Mouse (Mus musculus): ENCODE measurements around the gene Cryl1. TPM values are rescaled to one million over a fixed set of nuclear protein-coding genes. Genes with fewer than 3 reads are reported as not detected.
A peak's percentile ranks its signal among the peaks of the same experiment; 100 is the strongest.

Gene Cryl1
- total RNA-seq, 2 experiments from 2014 or later = 19.1 to 19.9 TPM

DNA sequence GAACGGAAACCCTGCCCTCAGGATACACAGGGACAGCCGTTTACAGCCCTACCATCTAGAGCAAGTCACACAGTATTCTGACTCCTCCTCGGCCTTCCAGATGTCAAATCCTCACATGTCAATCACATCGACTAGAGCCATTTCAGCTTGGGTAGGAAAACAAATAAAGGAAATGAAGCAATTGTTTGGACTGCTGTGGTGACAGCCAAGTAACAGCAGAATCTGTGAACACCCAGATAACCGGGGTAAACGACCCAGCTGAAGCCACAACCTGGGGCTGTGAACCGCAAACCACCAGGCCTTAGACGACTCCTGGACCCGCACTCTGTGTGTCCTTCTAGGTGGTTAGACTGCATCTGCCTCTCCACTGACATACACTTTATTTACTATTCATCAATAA lies 23.1 kb downstream of the Cryl1 start:
- DNase-seq (ENCODE audit: low spot score in 2 of 2) = no peak

DNA sequence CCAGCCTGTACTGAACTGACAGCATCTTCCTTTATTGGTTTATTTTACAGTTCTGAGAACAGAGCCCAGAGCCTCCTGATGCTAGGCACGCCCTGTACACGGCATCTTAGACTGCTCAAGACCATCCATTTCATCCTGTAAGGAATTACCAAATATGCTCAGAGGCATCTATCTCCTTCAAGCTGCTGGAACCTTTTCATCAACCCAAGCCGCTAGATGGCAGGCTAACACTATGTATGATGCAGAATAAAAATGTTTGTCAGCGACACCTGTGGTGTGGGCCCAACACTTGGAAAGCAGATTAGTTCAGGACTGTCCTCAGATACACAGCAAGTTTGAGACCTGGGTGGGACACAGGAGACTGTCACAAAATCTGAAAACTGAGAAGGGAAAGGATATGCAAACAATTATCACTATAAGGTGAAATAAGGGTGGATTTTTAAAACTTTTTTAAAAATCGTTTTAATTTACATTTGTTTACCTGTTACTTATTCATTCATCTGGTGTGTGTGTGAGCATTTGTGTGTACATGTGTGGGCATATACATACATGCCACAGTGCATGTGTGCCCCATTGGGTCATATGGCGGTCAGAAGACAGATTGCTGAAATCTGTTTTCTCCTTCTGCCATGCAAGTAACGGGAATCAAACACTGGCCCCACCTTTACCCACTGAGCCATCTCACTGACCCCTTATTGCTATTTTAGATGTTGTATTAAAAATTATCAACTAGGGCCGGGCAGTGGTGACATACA lies 25.8 kb downstream of the Cryl1 start:
- peak; percentile 40 to 88 for DNase-seq (ENCODE audit: low spot score in 2 of 2)

DNA sequence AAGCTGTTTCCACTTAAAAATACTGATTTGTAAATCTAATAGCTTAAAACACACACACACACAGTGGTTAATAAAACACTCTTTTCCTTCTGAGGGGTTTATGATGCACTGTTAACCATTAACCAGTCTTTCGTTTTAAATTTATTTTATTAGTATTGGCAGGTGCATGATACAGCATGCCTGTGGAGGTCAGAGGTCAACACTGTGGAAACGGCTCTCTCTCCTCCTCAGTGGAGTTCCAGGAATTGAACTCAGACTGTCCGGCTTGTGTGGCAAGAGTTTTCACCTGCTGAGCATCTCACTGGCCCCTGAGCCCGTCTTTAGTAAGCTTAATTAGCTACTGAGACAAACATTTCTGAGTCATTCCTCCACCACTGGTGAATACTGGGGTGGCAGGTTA lies 31.0 kb downstream of the Cryl1 start:
- no peak for DNase-seq (ENCODE audit: low spot score in 2 of 2)

DNA sequence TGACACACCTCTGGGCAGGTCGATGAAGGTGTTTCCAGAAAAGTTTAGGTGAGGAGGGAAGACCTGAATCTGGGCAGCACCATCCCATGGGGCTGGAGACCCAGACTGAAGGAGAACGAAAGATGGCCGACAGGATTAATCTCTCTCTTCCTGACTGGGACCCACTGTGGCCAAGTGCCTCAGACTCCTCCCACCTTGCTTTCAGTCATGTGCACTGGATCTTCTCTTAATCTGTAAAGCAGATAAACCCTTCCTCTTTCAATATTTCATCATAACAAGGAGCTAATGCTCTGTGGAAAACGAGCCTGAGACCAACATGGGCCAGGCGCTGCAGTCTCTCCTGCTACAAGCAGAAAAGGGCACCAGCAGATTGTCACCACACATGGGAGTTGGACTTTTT lies 31.6 kb downstream of the Cryl1 start:
- no peak for DNase-seq (ENCODE audit: low spot score in 2 of 2)

DNA sequence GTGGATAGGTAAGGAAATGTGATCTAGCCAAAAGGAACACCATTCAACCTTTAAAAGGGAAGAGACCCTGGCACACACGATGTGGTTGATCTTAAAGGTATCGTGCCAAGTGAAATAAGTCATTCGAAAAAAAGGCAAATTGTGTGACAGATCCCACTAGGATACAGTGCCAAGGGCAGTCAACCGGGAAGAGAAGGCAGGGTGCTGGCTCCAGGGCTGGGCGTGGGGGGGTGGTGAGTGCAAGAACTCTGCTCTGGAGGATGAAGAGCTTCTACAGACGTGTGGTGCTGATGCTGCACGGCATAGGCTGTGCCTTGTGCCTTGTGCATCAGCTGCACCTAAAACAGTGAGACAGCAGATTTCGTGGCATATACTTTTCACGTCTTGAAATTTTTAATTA lies 33.0 kb downstream of the Cryl1 start:
- no peak for DNase-seq (ENCODE audit: low spot score in 2 of 2)

DNA sequence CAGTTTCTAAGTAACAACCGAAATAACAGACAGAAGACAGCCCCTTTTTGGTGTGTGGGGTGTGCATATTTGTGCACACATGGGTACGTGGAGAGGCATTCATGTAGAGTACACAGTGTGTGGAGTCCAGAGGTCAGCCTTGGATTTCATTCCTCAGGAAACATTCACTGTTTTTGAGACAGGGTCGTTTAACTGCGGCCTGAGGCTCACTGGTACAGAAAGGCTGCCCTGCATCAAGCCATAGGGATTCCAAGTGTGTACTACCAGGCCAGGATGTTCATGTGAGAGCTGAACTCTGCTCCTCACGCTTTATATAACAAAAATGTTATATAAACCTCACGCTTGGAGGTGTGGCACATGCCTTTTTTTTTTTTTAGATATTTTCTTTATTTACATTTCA lies 34.5 kb downstream of the Cryl1 start:
- no peak for DNase-seq (ENCODE audit: low spot score in 2 of 2)

GRCm38 (mm10) chr14:57362726-57363660 lies 35.3 kb downstream of the Cryl1 start:
- peak; percentile 57 to 88 for DNase-seq (ENCODE audit: low spot score in 2 of 2)

GRCm38 (mm10) chr14:57357030-57357429 lies 41.3 kb downstream of the Cryl1 start:
- DNase-seq (ENCODE audit: low spot score in 2 of 2) = no peak

DNA sequence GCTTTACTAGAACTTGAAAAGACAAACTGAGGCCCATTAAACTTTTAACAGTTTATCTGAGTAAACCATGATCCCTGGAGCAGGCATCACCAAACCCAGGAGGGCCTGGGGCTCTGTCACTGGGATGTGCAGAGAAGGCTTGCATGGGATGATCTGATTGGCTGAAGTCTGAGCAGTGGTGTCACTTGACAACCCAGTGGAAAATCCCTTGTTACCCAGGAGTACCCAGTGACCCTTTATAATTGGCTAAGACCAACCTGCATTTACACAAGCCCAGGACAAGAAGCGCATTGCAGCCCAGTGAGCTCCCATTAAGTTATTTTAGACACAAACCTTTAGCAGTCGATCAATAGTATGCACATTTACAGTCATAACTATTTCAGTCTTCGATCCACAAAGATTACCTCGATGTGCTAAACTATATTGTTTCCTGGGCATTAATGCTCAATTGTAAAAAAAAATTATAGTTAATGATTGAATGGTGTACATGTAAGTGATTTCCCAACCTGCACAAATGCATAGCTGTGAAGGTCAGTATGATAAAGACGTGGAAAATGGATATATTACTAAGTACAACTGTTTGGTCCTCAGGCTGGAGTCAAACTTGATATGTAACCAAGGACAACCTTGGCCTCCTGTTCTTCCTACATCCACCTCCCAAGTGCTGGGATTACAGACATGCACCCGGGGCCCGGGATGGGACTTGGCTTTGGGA lies 46.7 kb downstream of the Cryl1 start:
- no peak for DNase-seq (ENCODE audit: low spot score in 2 of 2)

DNA sequence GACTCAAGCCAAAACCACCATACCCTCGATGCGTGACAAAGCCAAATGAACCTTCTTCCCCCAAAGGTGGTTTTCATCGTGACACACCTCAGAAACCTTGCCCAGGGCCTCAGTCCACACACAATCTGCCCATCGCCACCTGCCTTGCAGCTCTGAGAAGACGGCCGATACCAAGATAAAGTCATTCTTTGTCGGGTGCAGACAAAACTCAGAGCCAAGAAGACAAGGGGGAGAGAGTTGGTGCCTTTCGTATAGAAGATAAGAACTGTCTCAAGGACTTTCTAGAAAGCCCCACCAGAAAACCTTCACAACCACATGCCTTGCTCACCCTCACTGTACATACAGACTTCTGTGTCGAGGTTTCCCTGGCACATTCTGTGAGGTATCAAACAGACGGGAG lies 48.4 kb downstream of the Cryl1 start:
- no peak for DNase-seq (ENCODE audit: low spot score in 2 of 2)

GRCm38 (mm10) chr14:57348155-57348554 lies 50.2 kb downstream of the Cryl1 start:
- no peak for DNase-seq (ENCODE audit: low spot score in 2 of 2)

- DNase-seq (ENCODE audit: low spot score in 2 of 2) = no peak
Observed at GRCm38 (mm10) chr14:57346135-57346534, 52.2 kb downstream of the Cryl1 start.

- no peak for DNase-seq (ENCODE audit: low spot score in 2 of 2)
Observed at GRCm38 (mm10) chr14:57344781-57345492, 53.4 kb downstream of the Cryl1 start.

- no peak for DNase-seq (ENCODE audit: low spot score in 2 of 2)
Observed at GRCm38 (mm10) chr14:57343057-57343750, 55.1 kb downstream of the Cryl1 start.

DNA sequence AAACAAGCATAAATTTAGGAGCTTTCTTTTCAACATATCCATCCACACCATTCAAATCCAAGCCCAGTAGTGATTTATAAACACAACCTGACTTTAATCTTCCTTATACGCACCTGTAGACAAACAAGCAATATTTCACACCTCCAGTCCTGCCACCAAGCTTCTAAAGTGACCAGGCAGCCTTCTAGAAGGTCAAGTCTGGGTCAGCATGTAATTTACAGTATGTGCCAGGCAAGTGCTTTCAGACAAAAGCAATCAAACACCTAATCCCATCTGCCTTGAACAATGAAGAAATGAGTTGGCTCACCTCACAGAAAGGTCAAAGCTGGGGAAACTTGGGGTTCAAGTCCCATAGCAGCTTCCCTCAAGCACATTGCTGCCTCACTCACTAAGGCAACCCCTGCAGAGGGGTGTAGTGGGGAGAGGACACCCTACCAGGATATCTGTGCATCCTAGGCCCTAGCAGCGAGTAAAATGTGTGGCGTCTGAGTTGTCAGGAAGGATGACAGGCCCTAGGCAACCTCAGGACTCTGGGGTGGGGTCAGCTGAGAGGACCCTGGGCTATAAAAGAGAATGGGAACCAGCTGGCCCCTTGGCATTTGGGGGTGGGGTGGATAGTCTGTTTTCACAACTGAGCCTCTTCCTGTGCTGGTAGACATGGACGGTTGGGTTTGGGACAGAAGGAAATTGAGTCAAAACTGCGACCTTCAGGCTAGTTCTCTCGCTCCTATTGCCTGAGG lies 55.8 kb downstream of the Cryl1 start:
- no peak for DNase-seq (ENCODE audit: low spot score in 2 of 2)

DNA sequence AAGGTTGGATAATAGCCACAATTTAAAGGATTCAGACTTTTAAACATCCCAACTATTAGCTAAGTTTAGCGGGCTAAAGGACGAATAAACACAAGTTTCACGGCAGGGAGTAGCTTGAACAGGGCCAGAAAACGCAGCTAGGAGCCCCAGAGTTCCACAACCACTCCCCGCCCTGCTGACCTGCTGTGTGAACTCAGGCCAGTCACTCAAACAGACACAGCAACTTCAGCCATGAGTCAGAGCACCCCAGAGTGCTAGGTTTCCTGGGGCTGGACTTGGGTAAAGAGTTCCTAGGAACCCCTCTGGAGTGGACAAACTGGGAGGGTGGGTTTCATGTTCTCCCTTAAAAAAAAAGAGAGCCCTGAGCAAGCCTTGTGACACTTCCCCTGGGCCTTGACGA lies 59.7 kb downstream of the Cryl1 start:
- DNase-seq (ENCODE audit: low spot score in 2 of 2) = no peak

GRCm38 (mm10) chr14:57334833-57335232 lies 63.5 kb downstream of the Cryl1 start:
- no peak for DNase-seq (ENCODE audit: low spot score in 2 of 2)

DNA sequence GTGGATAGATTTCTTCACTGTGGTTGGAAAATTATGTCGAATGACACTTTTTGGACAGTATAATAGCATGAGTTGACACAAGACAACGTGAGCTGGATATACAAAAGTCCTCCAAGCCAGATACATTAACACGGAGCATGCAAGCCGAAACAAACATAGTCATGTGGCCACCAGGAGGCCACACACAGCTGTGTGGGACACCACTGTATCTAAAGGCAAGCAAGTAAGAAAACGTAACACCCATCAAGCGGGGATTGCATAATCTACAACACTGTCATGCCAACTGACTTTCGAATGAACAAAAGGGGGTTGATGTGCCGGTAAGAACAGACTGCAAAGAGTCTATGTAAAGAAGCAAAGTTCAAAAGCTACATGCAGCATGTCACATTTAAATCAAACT lies 65.8 kb downstream of the Cryl1 start:
- DNase-seq (ENCODE audit: low spot score in 2 of 2) = no peak

DNA sequence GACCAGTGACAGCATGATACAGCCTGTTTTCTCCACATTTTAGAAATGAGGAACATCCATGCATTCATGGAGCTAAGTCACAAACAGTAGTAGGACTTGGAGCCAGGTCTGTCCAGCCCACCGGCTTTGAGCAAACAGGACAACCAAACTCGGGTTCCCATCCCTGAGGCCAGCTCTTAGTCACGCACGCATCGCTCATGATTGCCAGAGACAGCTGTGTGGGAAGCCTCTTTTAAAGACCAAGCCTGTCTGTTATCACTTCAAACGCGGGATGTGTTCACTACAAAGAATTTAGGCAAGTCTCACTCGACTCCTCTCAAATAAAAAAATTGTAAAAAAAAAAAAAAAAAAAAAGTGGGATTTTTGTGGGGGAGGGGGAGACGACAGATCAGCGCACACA lies 67.2 kb downstream of the Cryl1 start:
- DNase-seq (ENCODE audit: low spot score in 2 of 2) = no peak

DNA sequence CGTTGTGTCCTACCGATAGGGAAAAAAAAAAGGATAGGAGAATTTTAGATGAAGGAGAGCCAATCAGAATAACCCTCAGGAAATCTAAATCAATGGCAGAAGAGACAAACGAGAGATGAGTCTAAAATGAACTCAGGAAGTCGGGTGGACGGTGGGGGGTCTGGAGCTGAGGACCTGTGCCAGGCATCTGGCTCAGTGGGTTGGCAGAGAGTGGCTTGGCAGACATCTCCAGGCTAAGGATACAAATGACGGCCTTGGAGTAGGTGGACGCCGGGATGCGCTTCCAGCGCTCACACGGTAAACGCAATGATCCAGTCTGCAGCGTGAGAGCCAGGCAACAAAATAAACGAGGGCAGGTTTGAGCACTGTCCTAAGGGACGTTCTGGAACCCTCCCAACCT lies 68.7 kb downstream of the Cryl1 start:
- DNase-seq (ENCODE audit: low spot score in 2 of 2) = peak in 1 of 2 experiments; percentile 21
